Comparison of ENCODE assay signal across 8 mouse cellular contexts in the genomic region with DNA sequence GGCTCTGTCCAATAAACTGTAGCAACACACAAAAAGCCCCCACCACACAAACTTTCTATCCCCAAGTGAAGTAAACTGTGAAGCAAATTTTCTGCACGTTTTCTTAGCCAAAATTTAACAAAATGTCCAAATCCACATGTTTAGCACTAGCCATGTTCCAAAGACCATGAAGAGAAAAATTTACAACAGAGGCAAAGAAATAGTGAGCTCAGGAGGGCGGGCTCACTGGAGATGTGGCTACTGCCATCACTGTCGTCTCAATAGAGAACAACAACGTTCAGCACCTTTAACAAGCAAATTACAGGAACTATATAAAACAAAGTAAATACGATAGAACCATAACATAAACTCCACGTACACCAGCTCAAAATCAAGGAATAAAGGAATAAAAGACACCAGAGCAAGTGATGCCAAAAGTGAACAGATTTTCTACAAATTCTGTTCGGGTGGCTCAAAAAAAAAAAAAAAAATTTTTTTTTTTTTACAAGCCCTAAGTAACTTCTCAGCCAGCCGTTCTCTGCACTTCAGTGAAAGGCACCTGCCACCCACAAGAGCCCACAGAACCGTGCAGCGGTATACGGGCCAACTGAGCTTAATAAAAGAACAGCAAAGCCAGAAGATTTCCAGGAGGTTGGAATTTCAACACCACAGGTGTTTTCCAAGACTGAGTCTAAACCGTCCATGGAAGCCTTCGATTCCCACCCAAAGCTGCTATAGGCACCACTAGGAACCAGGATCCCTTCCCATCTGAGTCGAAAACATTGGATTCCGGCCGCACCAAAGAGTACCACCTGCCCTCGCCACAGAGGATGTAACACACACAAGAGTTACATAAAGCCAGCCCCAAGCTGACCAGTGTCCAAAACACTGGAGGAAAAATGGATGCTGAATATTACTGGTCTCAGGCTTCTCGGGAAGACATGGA. TPM values are rescaled to one million over a fixed set of nuclear protein-coding genes. Genes with fewer than 3 reads are reported as not detected.
A peak's percentile ranks its signal among the peaks of the same experiment; 100 is the strongest.
DNase-seq lines count a peak whose midpoint lies in the region; ATAC-seq and TF ChIP-seq lines count a peak whose summit lies in the region.

No protein-coding gene starts in this region.

- H3K4me1 ChIP-seq in liver, adult 2 months (ENCODE audit: control insufficient read depth, insufficient read depth, low read length): peaks cover 23% of the 10 kb centered on the region
- H3K4me1 ChIP-seq in embryonic facial prominence, embryonic 14.5 days (ENCODE audit: control insufficient read depth, insufficient read depth, low read length): peaks cover 20% of the 10 kb centered on the region
- peaks cover 34% of the 10 kb centered on the region for H3K4me1 ChIP-seq in intestine, embryonic 16.5 days (ENCODE audit: control insufficient read depth, insufficient read depth, low read length)
- H3K4me1 ChIP-seq in midbrain, embryonic 16.5 days (ENCODE audit: control insufficient read depth, insufficient read depth, low read length): peaks cover 30% of the 10 kb centered on the region

- no peaks in the 10 kb centered on the region for H3K36me3 ChIP-seq in liver, adult 2 months (ENCODE audit: control insufficient read depth, insufficient read depth, low read length)
- no peaks in the 10 kb centered on the region for H3K36me3 ChIP-seq in embryonic facial prominence, embryonic 14.5 days (ENCODE audit: control insufficient read depth, insufficient read depth, low read length)
- H3K36me3 ChIP-seq in intestine, embryonic 16.5 days (ENCODE audit: control insufficient read depth, insufficient read depth, low read length): no peaks in the 10 kb centered on the region
- H3K36me3 ChIP-seq in midbrain, embryonic 16.5 days (ENCODE audit: control insufficient read depth, insufficient read depth, low read length): no peaks in the 10 kb centered on the region

- H3K27ac ChIP-seq in liver, adult 2 months (replicated peaks; ENCODE audit: insufficient read depth, low read depth, low read length): peak overlapping the region; percentile 84
- H3K27ac ChIP-seq in embryonic facial prominence, embryonic 14.5 days (replicated peaks; ENCODE audit: low read depth, low read length): peak overlapping the region; percentile 99; the same call in 1 of the 2 replicates
- H3K27ac ChIP-seq in intestine, embryonic 16.5 days (ENCODE audit: low read length): peak overlapping the region; percentile 99
- peak overlapping the region; percentile 100 for H3K27ac ChIP-seq in midbrain, embryonic 16.5 days (ENCODE audit: low read length)

- no peaks in the 10 kb centered on the region for H3K9me3 ChIP-seq in embryonic facial prominence, embryonic 14.5 days (ENCODE audit: control insufficient read depth, low read length)
- no peaks in the 10 kb centered on the region for H3K9me3 ChIP-seq in intestine, embryonic 16.5 days (ENCODE audit: control insufficient read depth, low read length)
- no peaks in the 10 kb centered on the region for H3K9me3 ChIP-seq in midbrain, embryonic 16.5 days (replicated peaks; ENCODE audit: control insufficient read depth, low read length, poor library complexity, severe bottlenecking)

- H3K9ac ChIP-seq in liver, adult 2 months (ENCODE audit: low read depth, low read length): peak overlapping the region; percentile 98
- H3K9ac ChIP-seq in embryonic facial prominence, embryonic 14.5 days (ENCODE audit: low read depth, low read length): peak overlapping the region; percentile 98
- peak overlapping the region; percentile 98 for H3K9ac ChIP-seq in intestine, embryonic 16.5 days (ENCODE audit: low read depth, low read length)
- peak overlapping the region; percentile 99 for H3K9ac ChIP-seq in midbrain, embryonic 16.5 days (ENCODE audit: low read depth, low read length)

- DNase-seq in liver, adult 2 months (ENCODE audit: extremely low read depth, low read depth, low spot score): no peak
- no peak for DNase-seq in liver
- no peak for DNase-seq in embryonic facial prominence, embryonic 14.5 days (ENCODE audit: low spot score)
- no peak for DNase-seq in thymus, postnatal 10 days (ENCODE audit: low spot score in 2 of 2)
- no peak for DNase-seq in spleen, adult 18-20 months

- no peak for ATAC-seq in embryonic facial prominence, embryonic 14.5 days (ENCODE audit: low read depth)
- ATAC-seq in intestine, embryonic 16.5 days: no peak
- no peak for ATAC-seq in midbrain, embryonic 16.5 days
- no peak for ATAC-seq in granulocyte monocyte progenitor cell, adult 5-6 weeks (replicated peaks; ENCODE audit: poor library complexity, severe bottlenecking)

- no peak for TF ChIP-seq CTCF in liver, adult 2 months (IDR thresholded peaks at IDR 0.05; ENCODE audit: low read depth, low read length)

- no peak for TF ChIP-seq POLR2A in liver, adult 2 months (IDR thresholded peaks at IDR 0.05; ENCODE audit: extremely low read depth, insufficient read depth, low read length)

- WGBS in liver, adult 2 months: 31% methylated on average over 18 of the region's 18 CpGs
- WGBS in embryonic facial prominence, embryonic 14.5 days: 33% methylated on average over 18 of the region's 18 CpGs
- 33% methylated on average over 18 of the region's 18 CpGs for WGBS in intestine, embryonic 16.5 days
- WGBS in midbrain, embryonic 16.5 days: 10% methylated on average over 18 of the region's 18 CpGs

- peak overlapping the region; percentile 84 for H3K4me3 ChIP-seq in liver, adult 2 months (ENCODE audit: insufficient read depth, low read depth, low read length)
- H3K4me3 ChIP-seq in embryonic facial prominence, embryonic 14.5 days (ENCODE audit: low read depth, low read length): peak overlapping the region; percentile 87
- H3K4me3 ChIP-seq in intestine, embryonic 16.5 days (ENCODE audit: low read length): peak overlapping the region; percentile 93
- peak overlapping the region; percentile 96 for H3K4me3 ChIP-seq in midbrain, embryonic 16.5 days (ENCODE audit: low read depth, low read length)

- H3K79me2 ChIP-seq in liver, adult 2 months (ENCODE audit: control insufficient read depth, insufficient read depth, low read length): peaks cover 12% of the 10 kb centered on the region

- H3K4me2 ChIP-seq in embryonic facial prominence, embryonic 14.5 days (ENCODE audit: low read depth, low read length): peak overlapping the region; percentile 87
- peak overlapping the region; percentile 76 for H3K4me2 ChIP-seq in intestine, embryonic 16.5 days (ENCODE audit: low read depth, low read length)
- H3K4me2 ChIP-seq in midbrain, embryonic 16.5 days (ENCODE audit: low read length): peak overlapping the region; percentile 57

- no peaks in the 10 kb centered on the region for H3K27me3 ChIP-seq in liver, adult 2 months (ENCODE audit: control insufficient read depth, insufficient read depth, low read length)
- no peaks in the 10 kb centered on the region for H3K27me3 ChIP-seq in embryonic facial prominence, embryonic 14.5 days (replicated peaks; ENCODE audit: control insufficient read depth, insufficient read depth, low read length)
- no peaks in the 10 kb centered on the region for H3K27me3 ChIP-seq in intestine, embryonic 16.5 days (replicated peaks; ENCODE audit: control insufficient read depth, insufficient read depth, low read length)
- no peaks in the 10 kb centered on the region for H3K27me3 ChIP-seq in midbrain, embryonic 16.5 days (ENCODE audit: control insufficient read depth, insufficient read depth, low read depth, low read length)

RNA-seq across cellular contexts. Expression of a gene that starts 2.2 kb away (rescaled TPM):
- 19.2 and 25.7 TPM in 2 replicates for total RNA-seq in liver, adult 2 months (2014; rRNA removed)
- 6.0 and 7.2 TPM in 2 replicates for polyA plus RNA-seq in liver, adult 2 months (2012; rRNA removed)
- polyA plus RNA-seq in embryonic facial prominence, embryonic 14.5 days (2014; fragmentation: Nextera tagmentation; extraction: Ambion mirVana): 19.1 and 20.3 TPM in 2 replicates
- polyA plus RNA-seq in intestine, embryonic 16.5 days (2015; fragmentation: Nextera tagmentation; extraction: Ambion mirVana): 7.4 and 7.7 TPM in 2 replicates
- 40.9 and 41.7 TPM in 2 replicates for polyA plus RNA-seq in midbrain, embryonic 16.5 days (2015; fragmentation: Nextera tagmentation; extraction: Ambion mirVana)
- total RNA-seq in granulocyte monocyte progenitor cell, adult 5-6 weeks (2014; fragmentation: Nextera tagmentation): 40.6 and 58.6 TPM in 2 replicates
- total RNA-seq in granulocyte monocyte progenitor cell, adult 5-6 weeks (2017): 18.4 and 28.1 TPM in 2 replicates
